Mouse (Mus musculus) cerebellum, adult 18-20 months (tissue): ENCODE results near the gene Bhmt2.

Experiments
- DNase-seq, 2 experiments: peaks; one replicate each; pipeline ENCODE4 v3.0.0; 2021

Gene Bhmt2

DNA sequence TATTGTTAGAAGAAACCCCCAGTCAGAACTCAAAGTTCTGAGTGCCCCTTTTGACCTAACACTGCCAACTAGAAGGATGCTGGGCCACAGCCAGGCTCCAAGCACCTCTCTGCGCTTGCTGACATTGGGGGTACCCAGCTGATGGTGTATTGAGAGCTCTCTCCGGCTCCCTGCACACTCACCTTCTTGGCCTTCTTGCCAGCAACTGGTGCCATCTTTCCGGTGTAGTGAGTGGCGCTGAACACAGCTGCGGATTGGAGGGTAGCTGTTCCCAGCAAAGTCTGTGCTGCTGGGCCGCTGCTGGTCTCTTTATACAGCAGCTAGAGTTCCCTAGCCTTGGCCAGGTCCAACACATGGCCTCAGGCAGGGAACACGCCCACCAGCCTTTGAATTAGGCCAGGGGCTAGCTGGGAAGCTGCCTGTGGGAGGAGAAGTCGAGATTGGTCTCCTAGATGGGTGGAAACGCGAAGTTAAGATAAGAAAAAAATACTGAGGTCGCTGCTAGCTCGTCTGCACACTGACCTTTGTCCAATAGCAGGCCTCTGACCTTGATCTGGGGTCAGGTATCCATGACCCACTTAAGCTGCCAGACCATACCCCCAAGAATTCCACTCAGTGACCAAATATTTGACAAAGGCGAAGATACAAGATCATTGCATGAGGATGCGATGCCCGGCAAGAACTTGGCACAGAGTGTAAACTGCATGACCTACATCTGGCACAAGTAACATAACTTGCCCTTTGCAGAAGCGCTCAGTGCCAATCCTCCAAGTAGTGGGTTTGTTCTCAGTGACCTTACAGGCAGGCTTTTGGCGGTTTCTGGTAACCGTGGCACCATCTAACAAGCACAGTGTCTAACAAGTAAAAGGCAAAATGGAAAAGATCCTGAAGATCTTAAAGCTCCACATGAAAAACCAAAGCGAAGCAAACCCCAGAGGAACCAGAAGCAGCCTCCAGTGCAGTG is 36.5 kb downstream of the Bhmt2 start, which contains the start of gene Bhmt:
Bhmt (minus strand) TSS at position 680 of the 964 bp plus-strand sequence.
- DNase-seq, result no peak

DNA sequence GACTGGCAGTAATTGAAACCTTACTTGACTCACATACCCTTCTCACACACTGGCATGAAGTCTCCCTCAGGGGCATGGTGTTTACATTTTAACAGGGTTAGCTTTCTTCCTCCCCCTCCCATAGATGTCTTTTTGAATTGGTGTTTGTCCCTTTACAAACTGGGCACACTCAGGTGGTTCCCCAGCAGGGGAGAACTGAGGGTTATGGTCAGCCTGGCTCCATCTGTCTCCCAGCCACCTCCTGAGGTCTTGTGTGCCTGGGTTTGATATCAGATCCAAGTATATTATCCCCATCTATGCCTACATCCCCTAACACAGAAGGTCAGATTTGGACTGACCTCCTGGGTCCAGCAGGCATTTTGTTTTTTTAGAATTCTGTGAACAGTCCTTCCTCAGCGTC is 37.5 kb downstream of the Bhmt2 start:
- DNase-seq, result peak; percentile 34 to 40

DNA sequence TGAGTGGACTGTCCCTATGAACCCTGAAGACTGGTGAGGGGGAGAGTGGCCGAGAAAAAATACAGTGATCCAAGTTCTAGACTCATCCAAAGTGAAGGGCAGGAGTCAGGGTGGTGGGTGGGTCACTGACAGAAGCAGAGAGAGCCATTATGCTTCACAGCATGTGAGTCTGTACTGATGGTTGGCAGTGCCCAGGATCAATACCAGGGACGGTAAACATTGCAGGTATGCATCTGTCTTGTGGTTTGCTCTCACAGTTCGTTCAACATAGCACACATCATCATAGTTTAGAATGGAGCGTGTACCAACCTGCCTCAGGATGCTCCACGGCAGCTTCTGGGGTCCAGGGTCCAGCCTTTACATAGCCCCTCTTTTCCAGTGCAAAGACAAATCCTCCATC is 41.2 kb downstream of the Bhmt2 start:
- DNase-seq, result no peak

DNA sequence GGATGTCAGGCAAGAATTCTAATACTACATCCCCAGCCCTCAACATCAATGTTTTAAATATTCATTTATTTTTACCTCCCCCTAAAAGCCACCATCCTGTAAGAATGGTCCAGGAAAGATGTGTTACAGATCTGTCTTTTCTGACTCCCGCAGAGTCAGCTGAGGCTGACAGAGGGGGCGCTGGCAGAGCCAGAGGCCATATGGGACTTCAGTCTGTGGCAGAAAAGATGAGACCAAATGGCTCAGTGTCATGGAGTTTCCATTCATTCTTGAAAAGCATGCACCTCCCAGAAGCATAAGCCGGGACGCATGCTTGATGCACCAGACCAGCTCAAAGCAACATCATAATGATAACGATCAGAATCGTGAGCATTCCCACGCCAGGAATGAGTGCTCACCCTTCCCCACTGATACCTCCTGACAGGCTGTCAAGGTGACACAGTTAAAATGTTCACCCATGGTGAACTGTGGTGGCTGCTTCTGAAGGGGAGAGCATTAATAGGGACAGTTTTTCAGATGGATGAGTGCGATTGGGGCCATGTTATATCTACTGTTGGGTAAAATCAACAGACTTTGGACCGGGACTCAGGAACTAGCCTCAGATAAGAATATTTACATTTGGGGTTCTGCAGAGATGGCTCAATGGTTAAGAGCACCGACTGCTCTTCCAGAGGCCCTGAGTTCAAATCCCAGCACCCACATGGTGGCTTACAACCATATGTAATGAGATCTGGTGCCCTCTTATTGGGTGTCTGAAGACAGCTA is 43.0 kb downstream of the Bhmt2 start:
- DNase-seq, result peak; percentile 21 to 36

DNA sequence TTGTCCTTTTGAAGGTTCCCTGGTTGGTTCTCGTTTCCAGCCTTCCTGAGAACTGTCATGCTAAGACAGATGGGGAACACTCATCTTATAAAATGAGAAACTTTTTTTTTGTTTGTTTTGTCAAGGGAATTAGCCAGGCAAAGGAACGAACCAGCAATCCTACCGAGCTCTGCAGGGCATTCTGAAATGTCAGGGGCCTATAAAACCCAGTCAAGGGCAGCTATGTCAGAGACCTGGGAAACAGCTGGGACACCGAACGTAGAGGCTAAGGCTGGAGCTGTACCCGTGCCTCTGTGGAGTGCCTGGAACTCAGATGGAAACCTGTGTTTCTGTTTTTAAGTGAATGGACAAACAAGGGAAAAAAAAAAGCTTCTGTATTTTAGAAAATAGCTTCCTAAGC is 45.2 kb downstream of the Bhmt2 start:
- DNase-seq, result no peak

DNA sequence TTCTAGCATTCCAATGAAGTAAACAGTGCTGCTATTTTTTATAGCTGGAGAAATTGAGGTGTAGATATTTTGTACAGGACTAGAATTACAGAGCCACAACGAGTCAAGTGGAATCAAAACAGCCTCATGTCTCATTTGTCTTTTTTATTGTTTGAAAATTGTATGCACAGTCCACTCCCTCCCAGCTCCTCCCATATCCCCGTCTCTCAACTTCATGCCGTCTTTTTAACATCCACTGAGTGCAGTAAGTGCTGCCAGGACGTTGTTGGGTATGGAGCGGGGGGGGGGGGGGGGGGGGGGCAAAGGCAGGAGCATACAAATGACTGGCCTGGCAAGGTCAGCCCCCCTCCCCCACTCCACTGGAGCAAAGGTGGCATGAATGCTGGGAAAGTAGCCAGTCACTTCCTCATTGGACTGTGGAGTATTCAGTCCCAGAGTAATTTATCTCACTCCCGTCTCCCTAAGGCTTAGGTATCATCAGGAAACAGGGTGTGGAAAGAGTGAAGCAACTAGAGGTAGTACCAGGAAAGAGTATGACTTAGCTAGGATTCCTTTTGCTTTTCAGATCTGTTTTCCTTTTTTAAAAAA is 59.6 kb downstream of the Bhmt2 start:
- DNase-seq, result no peak

DNA sequence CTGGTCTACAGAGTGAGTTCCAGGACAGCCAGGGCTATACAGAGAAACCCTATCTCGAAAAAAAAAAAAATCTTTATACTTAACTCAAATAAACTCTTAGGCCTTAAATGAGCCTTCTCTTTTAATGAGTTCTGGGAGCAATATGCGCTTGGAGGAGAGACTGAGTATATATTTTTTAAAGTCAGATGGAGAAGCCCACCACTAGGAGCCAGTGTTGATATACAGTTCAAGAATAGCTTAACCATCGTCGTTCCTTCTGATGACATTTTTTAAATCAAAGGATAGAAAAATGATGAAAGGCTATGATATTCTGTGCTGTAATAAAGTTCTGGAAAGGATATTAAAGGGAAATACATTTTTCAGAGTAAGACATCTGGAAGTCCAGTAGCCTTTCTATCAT is 60.3 kb downstream of the Bhmt2 start:
- DNase-seq, result no peak

DNA sequence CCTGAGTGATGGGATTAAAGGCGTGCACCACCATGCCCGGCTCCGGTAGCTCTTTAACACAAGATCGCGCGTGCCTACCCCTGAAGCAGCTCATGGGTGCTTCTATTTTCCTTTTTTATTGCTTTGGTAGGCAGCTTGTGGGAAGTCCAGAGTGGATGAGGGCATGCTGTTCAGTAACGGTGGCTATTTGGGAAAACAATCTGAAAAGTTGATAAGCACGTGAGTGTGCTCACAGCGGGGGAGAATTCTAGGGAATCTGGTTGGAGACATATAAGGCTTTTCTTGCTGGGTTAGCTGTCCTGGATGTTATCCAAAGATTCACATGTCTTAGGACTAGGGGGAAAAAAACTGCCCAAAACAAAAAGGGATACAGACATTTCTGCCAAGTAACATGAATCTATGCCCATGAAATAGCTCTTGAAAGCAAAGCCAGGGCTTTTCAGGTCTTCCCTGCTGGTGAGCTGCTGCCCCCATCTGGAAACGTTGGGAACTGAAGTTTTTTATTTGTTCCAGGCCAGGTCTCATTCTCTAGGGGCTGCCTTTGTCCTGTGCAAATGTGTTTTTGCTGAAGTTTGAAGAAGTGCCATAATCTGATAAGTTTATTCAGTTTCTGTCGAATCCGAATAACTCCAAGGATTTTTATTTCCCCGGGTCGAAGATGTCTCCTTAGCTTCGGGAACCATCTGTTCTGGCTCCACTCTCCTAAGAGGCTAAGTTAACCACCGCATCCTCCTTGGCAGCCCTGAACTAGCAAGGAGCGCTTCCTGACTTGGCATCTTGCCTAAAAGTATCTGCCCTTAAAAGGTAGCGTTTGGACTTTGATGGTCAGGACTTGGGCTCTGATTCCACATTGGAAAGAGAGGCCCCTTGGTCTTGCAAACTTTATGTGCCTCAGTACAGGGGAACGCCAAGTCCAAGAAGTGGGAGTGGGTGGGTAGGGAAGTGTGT is 61.2 kb downstream of the Bhmt2 start:
- peak; percentile 76 to 84 for DNase-seq

DNA sequence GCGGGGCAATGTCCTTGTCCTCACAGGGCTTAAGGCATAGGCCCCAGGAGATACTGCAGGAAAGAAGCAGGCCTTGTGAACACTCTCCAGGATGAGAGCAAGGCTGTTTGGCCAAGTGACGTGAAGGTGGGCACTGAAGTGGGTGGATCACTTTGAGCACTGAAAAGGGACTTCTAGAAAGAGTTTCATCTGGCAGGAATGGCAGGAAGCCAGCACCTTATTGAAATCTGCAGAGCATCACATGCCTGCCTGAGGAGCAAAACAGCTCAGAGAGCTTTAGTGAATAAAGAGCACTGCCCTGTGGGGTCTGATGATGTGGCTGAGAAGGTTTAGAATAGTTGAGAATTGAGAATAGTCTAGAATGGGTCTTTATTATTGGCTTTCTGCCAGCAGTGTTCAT is 65.6 kb downstream of the Bhmt2 start:
- no peak for DNase-seq

DNA sequence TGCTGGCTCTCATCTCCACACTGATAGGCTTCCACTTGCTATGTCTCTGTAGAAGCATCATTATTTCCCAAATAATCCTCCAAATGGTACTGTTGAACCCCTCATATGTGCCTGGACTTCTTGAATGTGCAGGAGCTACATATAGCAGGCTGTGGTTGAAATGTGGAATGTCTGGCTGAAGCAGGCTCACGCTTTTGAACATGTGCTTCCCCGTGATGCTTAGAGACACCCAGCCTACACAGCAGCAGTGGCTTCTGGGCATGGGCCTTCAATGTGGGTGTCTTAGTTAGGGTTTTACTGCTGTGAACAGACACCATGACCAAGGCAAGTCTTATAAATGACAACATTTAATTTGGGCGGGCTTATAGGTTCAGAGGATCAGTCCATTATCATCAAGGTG is 66.4 kb downstream of the Bhmt2 start:
- no peak for DNase-seq

DNA sequence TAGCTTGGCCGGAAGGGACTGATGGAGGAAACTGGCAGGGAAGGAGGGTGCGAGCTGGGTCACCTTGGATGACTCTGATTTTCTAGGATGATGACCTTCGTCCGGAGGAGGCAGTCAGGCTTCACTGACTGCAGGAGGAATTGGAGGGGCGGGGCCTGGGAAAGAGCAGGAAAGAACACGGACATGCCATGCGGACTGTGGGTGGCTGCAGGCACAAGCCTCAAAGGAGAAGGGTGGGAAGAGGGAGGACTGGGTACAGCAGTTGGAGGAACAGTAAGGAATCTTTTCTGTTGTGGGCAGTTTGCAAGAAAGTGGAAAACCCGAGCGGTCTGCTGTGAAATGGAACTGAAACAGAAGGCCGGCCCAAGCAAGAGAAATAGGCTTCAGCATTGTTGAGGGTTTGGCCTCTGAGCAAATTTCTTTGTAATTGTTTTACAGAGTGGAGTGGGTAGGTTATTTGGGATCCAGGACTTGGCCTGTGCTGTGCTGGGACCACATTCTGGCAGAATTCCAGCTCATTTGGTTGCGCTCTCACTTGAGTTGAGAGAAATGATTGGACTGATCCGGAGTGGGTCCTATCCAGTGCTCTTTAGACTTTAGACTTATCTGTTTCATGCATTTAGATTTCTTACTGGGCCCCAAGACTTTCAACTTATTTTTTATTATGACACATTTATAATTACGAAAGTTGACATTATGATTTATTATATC is 67.1 kb downstream of the Bhmt2 start:
- DNase-seq, result no peak
